In the genomic region with DNA sequence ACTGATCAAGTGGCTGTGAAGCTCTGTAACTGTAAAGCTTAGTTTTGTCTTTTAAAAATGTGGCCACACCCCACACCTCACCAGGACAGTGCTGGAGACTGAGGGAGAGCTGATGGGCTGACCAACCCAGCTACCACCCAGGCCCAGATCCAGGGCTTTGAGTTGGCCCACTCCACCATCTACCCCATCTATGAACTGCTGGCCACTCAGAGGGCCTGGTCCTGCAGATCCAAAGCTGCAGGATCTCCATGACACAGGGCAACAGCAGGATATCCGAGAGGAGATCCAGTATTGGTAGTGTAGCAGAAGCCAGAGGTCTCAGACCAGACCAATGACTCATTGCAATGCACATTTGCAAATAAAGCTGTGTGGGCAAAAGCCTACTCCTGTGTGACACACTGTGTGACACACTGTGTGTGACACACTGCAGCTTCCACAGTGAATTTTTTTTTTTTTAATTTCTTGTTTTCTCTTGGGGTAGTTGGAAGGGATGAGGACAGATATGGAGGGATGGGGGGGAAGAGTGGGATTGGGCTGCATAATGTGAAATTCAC, we compare ENCODE assay signal across 29 mouse cellular contexts. TPM values are rescaled to one million over a fixed set of nuclear protein-coding genes. Genes with fewer than 3 reads are reported as not detected.
DNase-seq lines count a peak whose midpoint lies in the region.
"Had no signal": no experiment of that assay in that cellular context is flagged by ENCODE, and none has a peak within 500 bp of the region (broad histone marks: within the 10 kb centered on the region; RNA-seq: fewer than 3 reads in every experiment).

No protein-coding gene starts in this region.

- H3K79me2 ChIP-seq in macrophage (ENCODE audit: inconsistent target), result no peaks in the 10 kb centered on the region

- WGBS in macrophage (ENCODE audit: missing documents), result 54% methylated on average over 1 of the region's 1 CpGs

- no peaks in the 10 kb centered on the region for H3K36me3 ChIP-seq in macrophage (ENCODE audit: inconsistent target)
- H3K36me3 ChIP-seq: embryonic facial prominence, embryonic 12.5 days; forebrain, embryonic 12.5 days; heart, embryonic 15.5 days; hindbrain, embryonic 13.5 days had no signal

- peak; percentile 86 for DNase-seq in heart, adult 11 months
- DNase-seq in heart, adult 9 months (ENCODE audit: low spot score in 2 of 2), result no peak
- peak; percentile 83 for DNase-seq in 416B (ENCODE audit: low read depth)
- DNase-seq in cerebellum, adult 18-20 months, result no peak
- no peak for DNase-seq in spleen, postnatal 14 days (ENCODE audit: low spot score in 2 of 2)
- DNase-seq: adrenal gland, adult 8-10 months; adrenal gland, postnatal 36 days; cerebellum, adult 11 months; cerebellum, adult 9-10 months; cerebellum, postnatal 25 days; forebrain, postnatal 0 days; gastrocnemius, postnatal 36 days; heart, adult 18-20 months; heart, postnatal 14 days had no signal

- peak overlapping the region; percentile 95 for H3K27ac ChIP-seq in macrophage
- H3K27ac ChIP-seq: embryonic facial prominence, embryonic 12.5 days; forebrain, embryonic 12.5 days; heart, embryonic 15.5 days; hindbrain, embryonic 13.5 days; hindbrain, postnatal 0 days had no signal

- H3K4me3 ChIP-seq in macrophage (ENCODE audit: inconsistent target), result no peak overlapping the region
- H3K4me3 ChIP-seq: embryonic facial prominence, embryonic 12.5 days; forebrain, embryonic 12.5 days; heart, embryonic 15.5 days; hindbrain, embryonic 13.5 days had no signal

RNA-seq across cellular contexts. Expression of gene Scgb1a1, which starts 29.4 kb away (rescaled TPM):
- total RNA-seq in macrophage (2018; cell fraction: chromatin; rRNA removed), result not detected
- not detected for total RNA-seq in macrophage (2018; cell fraction: cytosol; rRNA removed)
- total RNA-seq in macrophage (2018; cell fraction: nucleus; rRNA removed), result not detected
- polyA plus RNA-seq in macrophage (2018), result not detected in 3 replicates
- total RNA-seq: adrenal gland, postnatal 36 days; CH12.LX; forebrain, postnatal 0 days; gastrocnemius, adult 18-20 months; gastrocnemius, postnatal 36 days; hematopoietic stem cell, adult 5-6 weeks; hindbrain, postnatal 0 days had no signal
- polyA plus RNA-seq: activated CD4-positive, CD25-positive, alpha-beta regulatory T cell, adult 4 months; brain, embryonic 14.5 days; cortical plate, adult 2 months; embryonic facial prominence, embryonic 12.5 days; forebrain, embryonic 12.5 days; forebrain, postnatal 0 days; heart, embryonic 11.5 days; hindbrain, embryonic 13.5 days; hindbrain, postnatal 0 days; intestine, embryonic 14.5 days; Patski had no signal

Comparison
In these comparisons a context has a peak if more than half of its experiments do, and no peak if none do; other contexts are left out.
1. DNase-seq: peak in heart, adult 11 months (single experiment) and 416B (single experiment); none in heart, adult 9 months (0 of 2), cerebellum, adult 18-20 months (0 of 2) and spleen, postnatal 14 days (0 of 2).